Mouse (Mus musculus) retina, postnatal 7 days (tissue): ENCODE measurements around the gene Msi2.
A peak's percentile ranks its signal among the peaks of the same experiment; 100 is the strongest.

Experiments
- DNase-seq: peaks from one replicate; pipeline ENCODE4 v3.0.0-alpha.2; 2012; ENCODE audit warnings: low read depth, low spot score

Gene Msi2

GRCm38 (mm10) chr11:88449180-88449579 is 269.1 kb downstream of the Msi2 start:
- DNase-seq = no peak

- no peak for DNase-seq
Measured at GRCm38 (mm10) chr11:88448571-88448970, 269.7 kb downstream of the Msi2 start.

- no peak for DNase-seq
Measured at GRCm38 (mm10) chr11:88447350-88447749, 271.0 kb downstream of the Msi2 start.

- DNase-seq = no peak
Measured at GRCm38 (mm10) chr11:88443905-88444304, 274.4 kb downstream of the Msi2 start.

GRCm38 (mm10) chr11:88443291-88443690 is 275.0 kb downstream of the Msi2 start:
- DNase-seq = no peak

GRCm38 (mm10) chr11:88441871-88442740 is 276.2 kb downstream of the Msi2 start:
- no peak for DNase-seq

GRCm38 (mm10) chr11:88438659-88439058 is 279.7 kb downstream of the Msi2 start:
- DNase-seq = no peak

- no peak for DNase-seq
Measured at GRCm38 (mm10) chr11:88436596-88436995, 281.7 kb downstream of the Msi2 start.

- DNase-seq = no peak
Measured at GRCm38 (mm10) chr11:88435543-88435942, 282.8 kb downstream of the Msi2 start.

GRCm38 (mm10) chr11:88431363-88432269 is 286.7 kb downstream of the Msi2 start:
- DNase-seq = no peak

GRCm38 (mm10) chr11:88430292-88430691 is 288.0 kb downstream of the Msi2 start:
- DNase-seq = no peak

- no peak for DNase-seq
Measured at GRCm38 (mm10) chr11:88429680-88430079, 288.6 kb downstream of the Msi2 start.

- no peak for DNase-seq
Measured at GRCm38 (mm10) chr11:88425631-88426101, 292.6 kb downstream of the Msi2 start.

- DNase-seq = no peak
Measured at GRCm38 (mm10) chr11:88424034-88424767, 294.1 kb downstream of the Msi2 start.

- DNase-seq = no peak
Measured at GRCm38 (mm10) chr11:88421057-88421578, 297.2 kb downstream of the Msi2 start.

- no peak for DNase-seq
Measured at GRCm38 (mm10) chr11:88419657-88420366, 298.5 kb downstream of the Msi2 start.

- no peak for DNase-seq
Measured at GRCm38 (mm10) chr11:88419064-88419463, 299.2 kb downstream of the Msi2 start.

- no peak for DNase-seq
Measured at GRCm38 (mm10) chr11:88414157-88414870, 304.0 kb downstream of the Msi2 start.

- peak; percentile 53 for DNase-seq
Measured at GRCm38 (mm10) chr11:88412423-88413094, 305.8 kb downstream of the Msi2 start.
